Mouse (Mus musculus): Measurements from ENCODE around the gene Gm4303.
"Not testable (repeated sequence)": the region's sequence is repeated elsewhere in the genome, so short reads cannot be mapped to it uniquely, and the experiment has no call there.

Gene Gm4303

DNA sequence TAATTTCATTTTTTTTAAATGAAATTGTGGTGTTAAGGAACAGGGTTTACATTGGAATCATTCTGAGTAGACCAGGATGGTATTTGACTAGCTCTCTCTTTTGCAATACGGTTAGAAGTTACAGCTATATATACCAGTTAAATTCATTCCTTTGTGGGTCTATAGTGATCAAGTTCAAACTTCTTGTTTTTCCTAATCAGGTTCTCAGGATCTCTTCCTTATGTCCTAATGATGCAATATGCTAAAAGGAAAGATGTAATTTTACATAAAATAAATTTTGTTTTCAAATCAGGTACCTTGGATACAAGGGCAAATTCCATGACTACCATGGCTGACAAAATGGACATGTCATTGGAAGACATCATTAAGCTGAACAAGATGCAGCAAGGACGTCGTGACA lies at the start of gene Gm4303:
Gene Gm4303, plus strand, starts transcription at position 301 of the 400 bp plus-strand sequence.
- not testable (repeated sequence) for DNase-seq

DNA sequence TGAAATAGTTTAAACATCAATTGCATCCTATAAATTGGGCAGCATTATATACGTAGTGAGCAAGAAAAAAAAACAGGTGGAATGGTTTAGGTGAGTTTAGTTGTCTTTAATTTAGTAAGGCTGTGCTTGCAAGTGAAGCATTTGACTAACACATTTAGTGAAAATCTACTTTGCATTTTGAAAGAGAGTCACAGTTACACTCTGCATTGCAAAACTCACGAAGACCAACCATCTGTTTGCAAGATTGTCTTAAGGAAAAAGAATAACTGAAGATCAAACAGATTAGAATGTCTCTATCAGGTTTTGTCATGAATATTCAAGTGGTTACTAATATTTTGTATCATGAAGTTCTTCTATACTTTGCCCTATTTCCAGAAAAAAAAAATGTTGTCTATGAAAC lies 49.7 kb upstream of the Gm4303 start:
- DNase-seq: no peak

GRCm38 (mm10) chr10:100300106-100300505 lies 45.7 kb upstream of the Gm4303 start:
- DNase-seq: not testable (repeated sequence)

DNA sequence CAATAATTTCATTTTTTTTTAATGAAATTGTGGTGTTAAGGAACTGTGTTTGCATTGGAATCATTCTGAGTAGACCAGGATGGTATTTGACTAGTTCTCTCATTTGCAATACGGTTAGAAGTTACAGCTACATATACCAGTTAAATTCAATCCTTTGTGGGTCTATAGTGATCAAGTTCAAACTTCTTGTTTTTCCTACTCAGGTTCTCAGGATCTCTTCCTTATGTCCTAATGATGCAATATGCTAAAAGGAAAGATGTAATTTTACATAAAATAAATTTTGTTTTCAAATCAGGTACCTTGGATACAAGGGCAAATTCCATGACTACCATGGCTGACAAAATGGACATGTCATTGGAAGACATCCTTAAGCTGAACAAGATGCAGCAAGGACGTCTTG lies 10.4 kb upstream of the Gm4303 start, which contains the start of gene Gm4301:
Gene Gm4301, plus strand, starts transcription at position 301 of the 400 bp plus-strand sequence.
- not testable (repeated sequence) for DNase-seq

GRCm38 (mm10) chr10:100340536-100340935 lies 5.2 kb upstream of the Gm4303 start, which contains the start of gene Gm4302:
Gene Gm4302, plus strand, starts transcription at chr10:100340836.
- not testable (repeated sequence) for DNase-seq

DNA sequence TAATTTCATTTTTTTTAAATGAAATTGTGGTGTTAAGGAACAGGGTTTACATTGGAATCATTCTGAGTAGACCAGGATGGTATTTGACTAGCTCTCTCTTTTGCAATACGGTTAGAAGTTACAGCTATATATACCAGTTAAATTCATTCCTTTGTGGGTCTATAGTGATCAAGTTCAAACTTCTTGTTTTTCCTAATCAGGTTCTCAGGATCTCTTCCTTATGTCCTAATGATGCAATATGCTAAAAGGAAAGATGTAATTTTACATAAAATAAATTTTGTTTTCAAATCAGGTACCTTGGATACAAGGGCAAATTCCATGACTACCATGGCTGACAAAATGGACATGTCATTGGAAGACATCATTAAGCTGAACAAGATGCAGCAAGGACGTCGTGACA lies 5.0 kb downstream of the Gm4303 start, which contains the start of gene Gm4305:
Gene Gm4305, plus strand, starts transcription at position 301 of the 400 bp plus-strand sequence.
- DNase-seq: not testable (repeated sequence)

GRCm38 (mm10) chr10:100356841-100357240 lies 11.1 kb downstream of the Gm4303 start:
- DNase-seq: peak; percentile 3 to 8

GRCm38 (mm10) chr10:100361038-100361437 lies 15.3 kb downstream of the Gm4303 start, which contains the start of gene Gm4307:
Gene Gm4307, plus strand, starts transcription at chr10:100361338.
- DNase-seq: not testable (repeated sequence)

GRCm38 (mm10) chr10:100382460-100382859 lies 36.7 kb downstream of the Gm4303 start, which contains the start of gene Gm4312:
Gene Gm4312, minus strand, starts transcription at chr10:100382560.
- DNase-seq: not testable (repeated sequence)
